Mouse (Mus musculus): ENCODE measurements around the gene Ubr4. TPM values are rescaled to one million over a fixed set of nuclear protein-coding genes. Genes with fewer than 3 reads are reported as not detected.

Ubr4 gene
- polyA plus RNA-seq, 1 experiment from 2014 or later, result 63.1 TPM

DNA sequence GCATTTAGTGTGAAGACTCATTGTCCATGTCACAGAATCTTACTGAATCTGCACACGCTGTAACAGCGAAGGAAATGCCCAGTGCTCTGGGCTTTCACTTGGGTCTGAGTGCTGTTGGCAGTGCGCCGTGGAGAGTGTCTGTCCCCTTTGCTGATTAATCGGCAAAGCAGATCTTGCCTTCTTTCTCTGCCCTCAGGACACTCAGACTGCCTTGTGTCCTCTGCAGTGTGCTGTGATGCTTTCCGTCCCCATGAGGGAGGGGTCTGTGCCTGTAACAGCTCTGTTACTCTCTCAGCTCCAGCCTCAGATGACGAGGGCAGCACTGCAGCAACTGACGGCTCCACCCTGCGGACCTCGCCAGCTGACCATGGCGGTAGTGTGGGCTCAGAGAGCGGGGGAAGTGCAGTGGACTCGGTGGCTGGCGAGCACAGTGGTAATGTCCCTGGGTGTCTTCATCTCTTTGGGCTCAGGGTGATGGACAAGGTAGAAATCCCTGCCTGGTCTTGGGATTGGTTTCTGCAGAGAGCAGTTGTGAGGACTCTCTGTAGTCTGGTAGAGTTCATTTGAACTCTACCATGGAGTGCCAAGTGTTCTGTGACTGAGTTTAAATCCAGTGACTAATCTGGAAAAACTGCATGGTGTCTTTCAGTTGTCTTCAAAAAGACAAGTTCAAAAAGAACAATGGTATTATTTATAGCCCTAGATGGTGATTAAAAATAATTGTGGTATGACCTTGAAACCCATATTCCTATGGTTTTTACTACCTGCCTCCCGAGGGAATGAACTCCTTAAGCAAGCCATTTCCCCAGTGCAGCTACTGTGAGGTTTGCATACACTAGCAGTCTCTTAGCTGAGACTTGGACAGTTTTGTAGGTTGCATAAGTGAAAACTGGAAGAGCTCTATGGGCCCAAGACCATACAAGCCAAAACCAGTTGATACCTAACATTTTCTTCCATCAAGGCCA, 90.3 kb downstream of the Ubr4 start:
- ATAC-seq (replicated peaks; ENCODE audit: insufficient number of reproducible peaks, low FRiP score, low TSS enrichment, low read depth) (no peak), DNase-seq (ENCODE audit: low spot score) (no peak)
- Histone ChIP-seq H3K4me3 (ENCODE audit: low read depth, low read length) (no peak overlapping the region), H3K9ac (replicated peaks; ENCODE audit: low read length) (no peak overlapping the region), H3K4me1 (ENCODE audit: control insufficient read depth, insufficient read depth, low read length) (no peaks in the 10 kb centered on the region), H3K9me3 (replicated peaks; ENCODE audit: control insufficient read depth, low read length) (no peaks in the 10 kb centered on the region), H3K27me3 (ENCODE audit: control insufficient read depth, insufficient read depth, low read length) (no peaks in the 10 kb centered on the region), H3K36me3 (replicated peaks; ENCODE audit: control insufficient read depth, insufficient read depth, low read depth, low read length) (peaks cover 35% of the 10 kb centered on the region), H3K4me2 (ENCODE audit: low read depth, low read length) (no peak overlapping the region), H3K27ac (replicated peaks; ENCODE audit: low read depth, low read length) (no peak overlapping the region)
- 87% methylated on average over 15 of the region's 15 CpGs for WGBS

DNA sequence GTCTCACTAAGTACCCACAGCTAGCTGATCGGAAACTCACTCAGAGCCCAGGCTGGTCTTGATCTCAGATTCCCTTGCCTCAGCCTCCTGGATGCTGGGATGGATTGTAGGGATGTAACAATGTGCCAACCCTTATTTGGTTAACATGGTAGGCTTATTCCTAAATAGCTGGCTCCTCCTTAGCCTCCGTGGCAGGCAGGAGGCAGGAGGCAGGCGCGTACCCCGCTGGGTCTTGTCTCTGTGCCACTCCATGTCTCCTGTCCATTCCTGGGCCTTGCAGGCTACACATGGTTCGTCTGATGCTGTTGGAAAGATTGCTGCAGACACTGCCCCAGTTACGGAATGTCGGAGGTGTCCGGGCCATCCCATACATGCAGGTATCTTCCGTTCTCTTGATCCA, 91.9 kb downstream of the Ubr4 start:
- Histone ChIP-seq H3K4me3 (ENCODE audit: low read depth, low read length) (no peak overlapping the region), H3K4me2 (ENCODE audit: low read depth, low read length) (no peak overlapping the region), H3K4me1 (ENCODE audit: control insufficient read depth, insufficient read depth, low read length) (no peaks in the 10 kb centered on the region), H3K27me3 (ENCODE audit: control insufficient read depth, insufficient read depth, low read length) (no peaks in the 10 kb centered on the region), H3K9ac (replicated peaks; ENCODE audit: low read length) (no peak overlapping the region), H3K27ac (replicated peaks; ENCODE audit: low read depth, low read length) (no peak overlapping the region), H3K9me3 (replicated peaks; ENCODE audit: control insufficient read depth, low read length) (no peaks in the 10 kb centered on the region), H3K36me3 (replicated peaks; ENCODE audit: control insufficient read depth, insufficient read depth, low read depth, low read length) (peaks cover 49% of the 10 kb centered on the region)
- DNase-seq (ENCODE audit: low spot score) (no peak), ATAC-seq (replicated peaks; ENCODE audit: insufficient number of reproducible peaks, low FRiP score, low TSS enrichment, low read depth) (no peak)
- 96% methylated on average over 10 of the region's 10 CpGs for WGBS

DNA sequence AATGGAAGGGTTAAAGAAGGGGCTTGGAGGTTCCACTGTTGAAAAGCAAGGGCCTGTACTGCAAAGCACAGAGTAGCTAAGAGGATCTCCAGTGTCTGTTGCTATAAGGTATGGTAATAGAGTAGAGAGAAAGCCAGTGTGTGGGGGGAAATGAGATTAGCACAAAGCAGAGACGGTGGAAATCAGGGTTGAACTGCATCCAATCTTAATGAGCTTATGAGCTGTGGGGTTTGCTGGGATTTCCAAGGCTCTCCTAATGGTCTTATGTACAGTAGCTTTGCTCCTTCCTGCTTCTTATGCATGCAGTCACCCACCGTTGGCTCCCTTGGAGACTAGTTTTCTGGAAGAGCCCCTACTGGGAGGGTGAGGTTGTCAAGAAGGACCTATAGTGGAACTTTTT, 93.8 kb downstream of the Ubr4 start:
- Histone ChIP-seq H3K4me3 (ENCODE audit: low read depth, low read length) (no peak overlapping the region), H3K4me1 (ENCODE audit: control insufficient read depth, insufficient read depth, low read length) (no peaks in the 10 kb centered on the region), H3K36me3 (replicated peaks; ENCODE audit: control insufficient read depth, insufficient read depth, low read depth, low read length) (peaks cover 47% of the 10 kb centered on the region), H3K9me3 (replicated peaks; ENCODE audit: control insufficient read depth, low read length) (no peaks in the 10 kb centered on the region), H3K27ac (replicated peaks; ENCODE audit: low read depth, low read length) (no peak overlapping the region), H3K27me3 (ENCODE audit: control insufficient read depth, insufficient read depth, low read length) (no peaks in the 10 kb centered on the region), H3K4me2 (ENCODE audit: low read depth, low read length) (no peak overlapping the region), H3K9ac (replicated peaks; ENCODE audit: low read length) (no peak overlapping the region)
- DNase-seq (ENCODE audit: low spot score), result no peak
- 96% methylated on average over 2 of the region's 2 CpGs for WGBS
- no peak for ATAC-seq (replicated peaks; ENCODE audit: insufficient number of reproducible peaks, low FRiP score, low TSS enrichment, low read depth)

DNA sequence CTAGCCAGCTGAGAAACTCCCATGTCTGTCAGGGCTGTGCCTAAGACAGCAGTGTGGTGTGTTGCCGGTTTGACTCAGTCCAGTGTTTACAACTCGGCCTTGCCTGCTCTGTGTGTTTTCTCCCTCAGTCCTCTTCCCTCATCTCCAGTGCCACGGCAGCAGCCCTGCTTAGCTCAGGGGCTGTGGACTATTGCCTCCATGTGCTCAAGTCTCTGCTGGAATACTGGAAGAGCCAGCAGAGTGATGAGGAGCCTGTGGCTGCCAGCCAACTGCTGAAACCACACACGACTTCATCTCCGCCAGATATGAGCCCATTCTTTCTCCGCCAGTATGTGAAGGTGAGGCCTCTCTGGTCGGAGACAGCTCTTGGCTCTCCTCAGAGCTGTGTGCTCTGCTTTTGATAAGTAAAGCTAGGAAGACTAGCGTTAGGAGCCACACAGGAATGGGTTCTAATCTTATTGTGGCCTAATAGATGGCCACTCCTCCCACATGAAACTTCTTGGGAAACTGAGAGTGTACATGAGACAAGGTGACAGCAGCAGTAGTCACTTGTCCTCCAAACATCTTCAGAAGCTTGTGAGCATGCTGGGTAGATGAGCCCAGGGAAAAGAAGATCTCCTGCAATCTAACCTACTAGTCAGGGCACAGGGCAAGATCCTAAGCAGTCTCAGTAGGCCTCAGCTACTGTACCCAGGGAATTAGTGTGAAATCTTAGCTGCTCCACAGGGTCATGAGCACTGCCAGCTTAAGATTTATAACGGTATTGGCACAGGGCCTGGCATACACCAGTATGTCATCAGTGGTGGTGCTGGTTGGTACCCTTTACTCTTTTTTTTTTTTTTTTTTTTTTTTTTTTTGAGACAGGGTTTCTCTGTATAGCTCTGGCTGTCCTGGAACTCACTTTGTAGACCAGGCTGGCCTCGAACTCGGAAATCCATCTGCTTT, 94.6 kb downstream of the Ubr4 start:
- no peak overlapping the region for H3K9ac ChIP-seq (replicated peaks; ENCODE audit: low read length)
- no peak overlapping the region for H3K4me2 ChIP-seq (ENCODE audit: low read depth, low read length)
- H3K27me3 ChIP-seq (ENCODE audit: control insufficient read depth, insufficient read depth, low read length), result no peaks in the 10 kb centered on the region
- H3K36me3 ChIP-seq (replicated peaks; ENCODE audit: control insufficient read depth, insufficient read depth, low read depth, low read length), result peaks cover 51% of the 10 kb centered on the region
- WGBS, result 88% methylated on average over 11 of the region's 11 CpGs
- DNase-seq (ENCODE audit: low spot score), result no peak
- no peak for ATAC-seq (replicated peaks; ENCODE audit: insufficient number of reproducible peaks, low FRiP score, low TSS enrichment, low read depth)
- H3K4me3 ChIP-seq (ENCODE audit: low read depth, low read length), result no peak overlapping the region
- no peaks in the 10 kb centered on the region for H3K4me1 ChIP-seq (ENCODE audit: control insufficient read depth, insufficient read depth, low read length)
- no peaks in the 10 kb centered on the region for H3K9me3 ChIP-seq (replicated peaks; ENCODE audit: control insufficient read depth, low read length)
- H3K27ac ChIP-seq (replicated peaks; ENCODE audit: low read depth, low read length), result no peak overlapping the region

DNA sequence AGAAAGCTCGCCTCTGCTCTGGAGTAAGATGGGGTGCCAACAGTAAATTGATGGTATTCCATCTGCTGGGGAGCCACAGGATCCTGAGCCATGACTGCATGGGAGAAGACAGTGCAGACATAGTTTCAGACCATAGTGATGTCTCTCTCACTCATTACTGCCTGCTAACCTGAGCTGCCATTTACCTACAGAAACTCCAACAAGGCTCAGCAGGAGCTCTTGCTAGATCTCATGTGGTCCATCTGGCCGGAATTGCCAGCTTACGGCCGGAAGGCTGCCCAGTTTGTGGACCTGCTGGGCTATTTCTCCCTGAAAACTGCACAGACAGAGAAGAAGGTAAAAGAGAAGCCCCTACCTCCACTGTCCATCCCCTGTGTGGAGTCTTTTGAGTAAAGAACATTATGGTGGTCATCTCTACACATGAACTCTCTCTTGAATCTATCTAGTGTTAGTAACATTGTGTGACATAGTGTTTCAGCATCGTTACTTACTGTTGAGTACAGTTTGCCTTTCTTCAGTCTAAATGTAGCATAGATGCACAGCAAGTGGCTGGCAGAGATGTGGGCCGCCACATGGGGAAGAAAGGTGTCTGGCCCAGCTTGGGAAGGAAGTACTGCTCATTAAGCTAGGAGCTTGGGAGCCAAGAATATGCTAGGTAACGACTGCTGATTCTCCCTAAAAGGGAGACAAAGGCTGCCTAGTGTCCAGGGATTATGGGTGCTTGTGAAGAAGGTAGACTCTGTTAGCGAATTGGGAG, 100.7 kb downstream of the Ubr4 start:
- Histone ChIP-seq H3K4me1 (ENCODE audit: control insufficient read depth, insufficient read depth, low read length) (no peaks in the 10 kb centered on the region), H3K9ac (replicated peaks; ENCODE audit: low read length) (no peak overlapping the region), H3K4me3 (ENCODE audit: low read depth, low read length) (no peak overlapping the region), H3K27ac (replicated peaks; ENCODE audit: low read depth, low read length) (no peak overlapping the region), H3K36me3 (replicated peaks; ENCODE audit: control insufficient read depth, insufficient read depth, low read depth, low read length) (peaks cover 37% of the 10 kb centered on the region), H3K4me2 (ENCODE audit: low read depth, low read length) (no peak overlapping the region), H3K27me3 (ENCODE audit: control insufficient read depth, insufficient read depth, low read length) (no peaks in the 10 kb centered on the region), H3K9me3 (replicated peaks; ENCODE audit: control insufficient read depth, low read length) (no peaks in the 10 kb centered on the region)
- DNase-seq (ENCODE audit: low spot score), result no peak
- 92% methylated on average over 8 of the region's 8 CpGs for WGBS
- no peak for ATAC-seq (replicated peaks; ENCODE audit: insufficient number of reproducible peaks, low FRiP score, low TSS enrichment, low read depth)

DNA sequence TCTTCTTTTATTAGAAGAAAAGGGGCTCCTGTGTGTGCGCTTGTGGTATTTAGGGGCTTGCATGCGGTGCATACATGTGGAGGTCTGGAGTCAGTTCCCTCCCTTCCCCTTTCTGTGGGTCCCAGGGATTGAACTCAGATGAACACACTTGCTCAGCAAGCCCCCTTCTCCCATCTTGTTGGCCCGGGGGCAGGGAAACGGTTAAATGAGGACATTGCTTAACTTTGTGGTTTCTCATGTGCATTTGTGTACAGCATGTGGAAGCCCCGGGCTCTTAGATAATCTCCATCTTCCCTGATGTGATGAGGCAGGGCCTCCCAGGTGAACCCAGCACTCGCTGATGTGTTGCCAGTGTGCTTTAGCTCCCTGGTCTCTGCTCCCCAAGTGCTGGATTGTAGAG, 101.9 kb downstream of the Ubr4 start:
- Histone ChIP-seq H3K4me1 (ENCODE audit: control insufficient read depth, insufficient read depth, low read length) (no peaks in the 10 kb centered on the region), H3K27ac (replicated peaks; ENCODE audit: low read depth, low read length) (no peak overlapping the region), H3K4me3 (ENCODE audit: low read depth, low read length) (no peak overlapping the region), H3K9me3 (replicated peaks; ENCODE audit: control insufficient read depth, low read length) (no peaks in the 10 kb centered on the region), H3K4me2 (ENCODE audit: low read depth, low read length) (no peak overlapping the region), H3K9ac (replicated peaks; ENCODE audit: low read length) (no peak overlapping the region), H3K27me3 (ENCODE audit: control insufficient read depth, insufficient read depth, low read length) (no peaks in the 10 kb centered on the region), H3K36me3 (replicated peaks; ENCODE audit: control insufficient read depth, insufficient read depth, low read depth, low read length) (peaks cover 36% of the 10 kb centered on the region)
- no peak for ATAC-seq (replicated peaks; ENCODE audit: insufficient number of reproducible peaks, low FRiP score, low TSS enrichment, low read depth)
- no peak for DNase-seq (ENCODE audit: low spot score)
- WGBS, result 91% methylated on average over 6 of the region's 6 CpGs

DNA sequence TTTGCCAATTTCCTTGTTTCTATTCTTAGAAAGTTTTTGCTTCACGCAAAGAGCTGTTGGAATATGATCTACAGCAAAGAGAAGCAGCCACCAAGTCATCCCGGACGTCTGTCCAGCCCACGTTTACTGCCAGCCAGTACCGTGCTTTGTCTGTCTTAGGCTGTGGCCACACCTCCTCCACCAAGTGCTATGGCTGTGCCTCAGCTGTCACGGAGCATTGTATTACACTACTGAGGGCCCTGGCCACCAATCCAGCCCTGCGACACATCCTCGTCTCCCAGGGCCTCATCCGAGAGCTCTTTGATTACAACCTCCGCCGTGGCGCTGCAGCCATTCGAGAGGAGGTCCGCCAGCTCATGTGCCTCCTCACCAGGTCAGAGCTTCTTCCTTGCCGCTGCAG, 107.6 kb downstream of the Ubr4 start:
- Histone ChIP-seq H3K27ac (replicated peaks; ENCODE audit: low read depth, low read length) (no peak overlapping the region), H3K4me3 (ENCODE audit: low read depth, low read length) (no peak overlapping the region), H3K9ac (replicated peaks; ENCODE audit: low read length) (no peak overlapping the region), H3K4me2 (ENCODE audit: low read depth, low read length) (no peak overlapping the region), H3K9me3 (replicated peaks; ENCODE audit: control insufficient read depth, low read length) (no peaks in the 10 kb centered on the region), H3K36me3 (replicated peaks; ENCODE audit: control insufficient read depth, insufficient read depth, low read depth, low read length) (peaks cover 42% of the 10 kb centered on the region), H3K4me1 (ENCODE audit: control insufficient read depth, insufficient read depth, low read length) (no peaks in the 10 kb centered on the region), H3K27me3 (ENCODE audit: control insufficient read depth, insufficient read depth, low read length) (no peaks in the 10 kb centered on the region)
- DNase-seq (ENCODE audit: low spot score), result no peak
- peak; percentile 66; the same call in 1 of the 2 replicates for ATAC-seq (replicated peaks; ENCODE audit: insufficient number of reproducible peaks, low FRiP score, low TSS enrichment, low read depth)
- 85% methylated on average over 15 of the region's 15 CpGs for WGBS

All from embryonic facial prominence, embryonic 11.5 days (tissue).